ENCODE assay signal across 14 mouse cellular contexts in the genomic region with DNA sequence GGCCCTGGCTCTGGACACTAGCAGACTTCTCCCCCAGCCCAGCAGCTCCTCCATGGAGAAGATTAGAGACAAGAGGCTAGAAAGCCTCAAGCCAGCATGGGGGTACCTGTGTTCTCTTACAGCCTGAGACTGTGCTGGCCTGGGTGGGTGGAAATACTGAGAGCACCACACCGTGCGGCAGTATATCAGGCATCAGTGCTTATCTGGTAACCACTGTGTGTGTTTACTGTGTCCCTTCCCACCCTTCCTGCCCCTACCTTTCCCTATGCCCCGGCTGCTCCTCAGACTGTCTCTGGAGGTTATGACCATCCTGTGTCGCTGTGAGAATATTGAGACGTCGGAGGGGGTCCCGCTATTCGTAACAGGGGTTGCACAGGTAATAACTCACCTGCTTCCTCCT.
"Had no signal": no experiment of that assay in that cellular context is flagged by ENCODE, and none has a peak within 500 bp of the region (broad histone marks: within the 10 kb centered on the region; RNA-seq: fewer than 3 reads in every experiment).

No protein-coding gene starts in this region.

- H3K4me1 ChIP-seq: limb, embryonic 12.5 days; lung, embryonic 15.5 days; midbrain, embryonic 10.5 days; neural tube, embryonic 15.5 days had no signal

- H3K27ac ChIP-seq: kidney, postnatal 0 days; limb, embryonic 12.5 days; lung, embryonic 15.5 days; midbrain, embryonic 10.5 days; neural tube, embryonic 15.5 days had no signal

- H3K9me3 ChIP-seq: limb, embryonic 12.5 days; lung, embryonic 15.5 days; midbrain, embryonic 10.5 days; neural tube, embryonic 15.5 days had no signal

- H3K9ac ChIP-seq: limb, embryonic 12.5 days; lung, embryonic 15.5 days; neural tube, embryonic 15.5 days had no signal

- H3K4me2 ChIP-seq: limb, embryonic 12.5 days; lung, embryonic 15.5 days; neural tube, embryonic 15.5 days had no signal

- H3K4me3 ChIP-seq: limb, embryonic 12.5 days; lung, embryonic 15.5 days; midbrain, embryonic 10.5 days; myocyte; neural tube, embryonic 15.5 days had no signal

- ATAC-seq: intestine, postnatal 0 days had no signal

- H3K27me3 ChIP-seq: limb, embryonic 12.5 days; lung, embryonic 15.5 days; neural tube, embryonic 15.5 days had no signal

- DNase-seq: kidney, adult 8-10 months; kidney, postnatal 36 days; layer of hippocampus, adult 9-11 months; layer of hippocampus, postnatal 36 days; lung, postnatal 14 days; midbrain, embryonic 14.5 days; thymus, postnatal 4 days had no signal
